Mouse (Mus musculus) right cerebral cortex, postnatal 36 days (tissue): ENCODE measurements around the gene V1rd19.
"Not testable (repeated sequence)": the region's sequence is repeated elsewhere in the genome, so short reads cannot be mapped to it uniquely, and the experiment has no call there.

Source experiments
- DNase-seq, 2 experiments: peaks; one replicate each; pipeline ENCODE4 v3.0.0; 2022; ENCODE audit warnings: low spot score in 2 of 2, mixed read lengths in 1 of 2

Gene V1rd19

DNA sequence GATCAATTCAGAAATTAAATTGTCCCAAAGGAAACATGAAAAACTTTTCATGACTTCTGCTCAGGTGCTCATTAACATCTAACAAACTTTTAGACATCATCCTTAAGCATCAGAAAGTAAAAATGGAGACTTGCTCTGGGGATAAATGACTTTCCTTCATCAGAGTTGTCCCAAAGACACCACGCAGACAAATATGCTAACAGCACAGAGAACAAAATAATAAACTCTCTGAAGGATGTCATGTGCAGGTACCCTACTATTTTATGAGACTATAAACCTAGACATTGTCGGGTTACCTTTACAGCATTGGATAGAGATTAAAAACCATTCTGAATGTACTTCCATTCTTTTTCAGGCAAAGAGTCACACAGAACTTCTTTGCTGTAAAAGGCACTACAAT, at the start of gene V1rd19:
V1rd19 (plus strand) TSS at position 301 of the 400 bp plus-strand sequence.
- no peak for DNase-seq

DNA sequence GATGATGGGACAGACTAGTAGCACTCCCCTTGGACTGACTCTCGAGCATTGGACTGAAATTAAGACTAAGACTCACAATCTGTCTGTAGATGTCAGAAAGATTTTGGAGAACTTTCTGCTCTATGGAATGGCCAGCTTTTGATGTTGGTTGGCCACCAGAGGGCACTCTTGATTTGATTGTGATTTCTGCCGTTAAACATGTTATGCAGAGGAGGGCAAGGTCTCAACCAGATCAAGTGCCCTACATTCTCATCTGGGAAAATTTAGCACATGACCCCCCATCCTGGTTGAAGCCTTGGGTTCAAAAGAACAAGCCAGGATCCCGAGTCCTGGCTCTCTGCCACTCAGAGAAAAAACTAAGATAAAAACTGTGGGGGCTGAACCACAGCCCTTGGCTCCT, 33.4 kb upstream of the V1rd19 start:
- not testable (repeated sequence) for DNase-seq

DNA sequence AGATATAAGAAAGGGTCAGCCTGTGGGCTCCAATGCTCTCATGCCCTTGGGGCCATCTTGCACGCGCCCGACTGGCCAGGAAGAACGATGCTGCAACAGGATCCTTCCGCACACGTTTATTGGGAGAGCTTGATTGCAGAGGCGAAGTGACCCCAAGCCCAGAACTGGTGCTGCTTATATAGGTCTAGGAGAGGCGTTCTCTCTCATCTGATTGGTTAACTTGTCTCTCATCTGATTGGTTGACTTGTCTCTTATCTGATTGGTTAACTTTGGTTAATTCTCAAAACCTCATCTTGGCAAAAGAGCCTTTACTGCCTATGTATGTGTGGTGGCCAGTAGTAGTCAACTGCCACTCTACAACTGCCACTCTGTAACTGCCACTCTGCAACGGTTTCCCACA, 27.2 kb upstream of the V1rd19 start, which contains the start of gene Vmn1r181:
Vmn1r181 (plus strand) TSS at position 301 of the 400 bp plus-strand sequence.
- not testable (repeated sequence) for DNase-seq

DNA sequence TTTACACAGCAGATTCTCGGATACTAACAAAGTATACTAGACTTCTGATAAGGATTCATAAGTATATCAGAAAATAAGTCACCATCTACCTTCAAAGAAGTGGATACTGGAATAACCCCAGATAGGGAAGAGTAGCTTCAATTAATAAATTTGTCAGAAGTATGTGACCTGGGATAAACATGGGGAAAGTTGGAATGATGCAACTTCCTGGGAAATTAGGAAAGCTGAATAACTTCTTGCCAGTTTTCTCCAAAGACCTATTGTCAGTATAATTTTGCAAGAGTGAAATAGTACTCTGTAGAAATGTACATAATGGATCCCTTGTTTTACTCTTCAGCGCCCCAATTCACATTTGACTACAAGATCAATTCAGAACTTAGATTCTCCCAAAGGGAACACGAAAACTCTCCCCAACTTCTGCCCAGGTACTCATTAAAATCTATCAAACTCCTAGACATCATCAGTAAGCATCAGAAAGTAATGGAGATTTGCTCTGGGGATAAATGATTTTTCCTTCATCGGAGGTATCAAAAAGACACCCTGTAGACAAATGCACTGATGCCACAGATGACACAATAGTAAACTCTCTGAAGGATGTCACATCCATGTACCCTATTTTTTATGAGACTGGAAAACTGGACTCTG, 51.3 kb downstream of the V1rd19 start, which contains the start of gene Vmn1r183:
Vmn1r183 (plus strand) TSS at position 595 of the 645 bp plus-strand sequence.
- no peak for DNase-seq
